Mouse (Mus musculus): ENCODE results near the gene Prr15l.

Gene Prr15l

GRCm38 (mm10) chr11:96977606-96978400 is 49.9 kb downstream of the Prr15l start:
- in situ Hi-C loops (cut with MboI): no loop called here

- in situ Hi-C loops (cut with MboI): no loop called here
Observed at GRCm38 (mm10) chr11:96978401-96979246, 50.7 kb downstream of the Prr15l start.

- in situ Hi-C loops (cut with MboI): no loop called here
Observed at GRCm38 (mm10) chr11:96979329-96979728, 51.4 kb downstream of the Prr15l start.

- in situ Hi-C loops (cut with MboI): loop anchor here (5.0 kb wide), 1 partner anchor 47 kb away; the partner anchor contains the start of gene Scrn2
Observed at GRCm38 (mm10) chr11:96980021-96980420, 52.1 kb downstream of the Prr15l start.

- in situ Hi-C loops (cut with MboI): loop anchor here (5.0 kb wide), 1 partner anchor 46 kb away; the partner anchor contains the start of gene Scrn2
Observed at GRCm38 (mm10) chr11:96981461-96981860, 53.6 kb downstream of the Prr15l start.

GRCm38 (mm10) chr11:96982355-96982754 is 54.5 kb downstream of the Prr15l start:
- in situ Hi-C loops (cut with MboI): loop anchor here (5.0 kb wide), 1 partner anchor 45 kb away; the partner anchor contains the start of gene Scrn2

GRCm38 (mm10) chr11:96982859-96983258 is 55.0 kb downstream of the Prr15l start, which contains the start of gene Sp2:
TSS of gene Sp2 (minus strand) at chr11:96982959.
- in situ Hi-C loops (cut with MboI): loop anchor here (5.0 kb wide), 1 partner anchor 44 kb away; the partner anchor contains the start of gene Scrn2

GRCm38 (mm10) chr11:96984903-96985302 is 57.0 kb downstream of the Prr15l start:
- in situ Hi-C loops (cut with MboI): loop anchor here (5.0 kb wide), 1 partner anchor 42 kb away; the partner anchor contains the start of gene Scrn2

GRCm38 (mm10) chr11:96986463-96986862 is 58.6 kb downstream of the Prr15l start:
- in situ Hi-C loops (cut with MboI): no loop called here

All from mature B cell (primary cell).